Mouse (Mus musculus): ENCODE results near the gene C1qtnf6.

Gene C1qtnf6

DNA sequence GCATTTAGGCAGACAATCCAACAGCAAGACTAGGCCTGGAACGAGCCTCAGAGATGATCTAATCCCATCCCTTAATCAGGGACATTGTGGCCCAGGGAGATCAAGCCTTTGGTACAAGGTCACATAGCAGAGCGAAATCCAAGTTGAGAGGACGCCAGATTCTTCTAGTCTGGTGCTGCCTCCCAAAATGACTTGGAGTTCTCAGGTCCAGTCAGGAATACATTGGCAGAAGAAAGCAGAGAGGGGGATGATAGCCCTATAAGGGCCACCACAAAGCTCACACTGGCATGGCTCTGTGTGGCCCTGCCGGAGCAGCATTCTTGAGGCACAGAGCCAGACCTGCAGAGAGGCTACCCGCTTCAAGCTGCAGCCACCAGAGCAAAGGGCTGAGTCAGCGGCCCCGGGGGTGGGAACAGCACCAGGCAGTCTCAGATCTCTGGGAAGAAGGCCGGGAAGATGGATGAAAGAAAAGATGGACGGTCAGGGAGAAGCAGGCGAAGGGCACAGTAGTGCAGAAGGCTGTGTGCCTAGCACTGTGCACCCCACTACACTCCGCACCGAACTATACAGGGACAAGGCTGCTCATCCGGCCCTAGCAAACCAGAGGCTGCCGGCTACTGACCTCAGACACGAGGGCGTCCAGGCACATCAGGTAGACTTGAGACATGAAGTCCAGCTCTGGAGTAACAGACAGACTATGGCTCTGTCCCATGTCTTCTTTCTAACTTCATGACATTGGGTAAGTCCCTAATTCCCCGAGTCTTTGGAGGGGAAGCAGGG is at the start of gene C1qtnf6:
Gene C1qtnf6, minus strand, starts transcription at position 746 of the 780 bp plus-strand sequence.
- peak; percentile 67 to 73 for DNase-seq

DNA sequence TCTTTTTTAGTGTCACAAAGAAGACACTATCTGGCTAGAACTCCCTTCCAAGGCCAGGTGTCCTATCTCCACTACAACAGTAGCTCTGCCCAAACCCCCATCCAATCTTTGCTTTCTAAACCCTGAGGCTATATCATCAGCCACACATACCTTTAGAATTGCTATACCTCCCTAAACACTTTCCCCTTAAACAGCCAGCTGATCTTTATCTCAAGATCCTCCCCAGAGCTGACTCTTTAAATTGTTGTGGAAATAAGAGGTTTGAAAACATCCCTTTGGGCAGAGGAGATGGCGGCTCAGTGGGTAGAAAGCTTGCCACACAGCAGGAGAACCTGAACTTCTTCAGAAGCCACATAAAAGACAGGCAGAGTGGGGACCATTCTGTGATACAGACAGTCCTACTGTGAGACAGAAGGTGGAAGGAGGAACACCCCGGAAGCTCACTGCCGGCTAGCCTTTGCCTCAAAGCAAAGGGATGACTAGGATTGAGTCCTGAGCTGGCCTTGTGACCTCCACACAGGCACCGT is 45.1 kb upstream of the C1qtnf6 start:
- DNase-seq: no peak

DNA sequence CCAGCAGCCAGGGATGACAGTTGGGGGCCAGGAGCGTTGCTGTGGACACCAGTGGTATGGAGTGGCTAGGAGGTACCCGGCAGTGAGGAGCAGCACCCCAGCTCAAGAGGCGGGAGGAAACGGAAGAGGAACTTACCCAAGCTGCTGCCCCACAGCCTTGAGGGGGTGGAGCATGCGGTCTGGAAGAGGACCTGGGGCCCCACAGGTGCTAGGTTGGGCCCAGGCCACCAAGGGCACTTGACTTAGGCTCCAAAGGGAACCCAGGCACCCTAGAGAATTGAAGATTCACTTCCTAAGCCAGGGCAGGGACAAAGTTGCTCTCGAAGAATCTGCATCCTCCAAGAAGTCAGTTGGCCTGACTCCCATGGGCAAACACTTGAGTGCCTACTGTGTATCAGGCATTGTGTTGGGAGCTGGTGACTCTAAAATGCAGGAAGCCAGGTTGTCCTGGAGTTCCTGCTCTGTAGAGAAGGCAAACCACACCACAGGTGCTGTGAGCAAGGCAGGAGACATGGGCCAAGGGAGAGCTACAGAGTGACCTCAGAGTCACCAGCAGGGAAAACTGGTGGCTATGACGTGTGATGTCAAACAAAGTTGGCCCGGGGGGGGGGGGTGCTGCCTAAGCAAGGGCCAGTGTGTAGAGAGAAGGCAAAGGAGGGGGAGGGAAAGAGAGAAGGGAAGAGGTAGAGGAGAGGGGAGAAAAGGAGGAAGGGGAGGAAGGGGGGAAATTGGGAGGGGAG is 41.6 kb upstream of the C1qtnf6 start, which contains the start of gene Rac2:
Gene Rac2, minus strand, starts transcription at position 126 of the 740 bp plus-strand sequence.
- no peak for DNase-seq

DNA sequence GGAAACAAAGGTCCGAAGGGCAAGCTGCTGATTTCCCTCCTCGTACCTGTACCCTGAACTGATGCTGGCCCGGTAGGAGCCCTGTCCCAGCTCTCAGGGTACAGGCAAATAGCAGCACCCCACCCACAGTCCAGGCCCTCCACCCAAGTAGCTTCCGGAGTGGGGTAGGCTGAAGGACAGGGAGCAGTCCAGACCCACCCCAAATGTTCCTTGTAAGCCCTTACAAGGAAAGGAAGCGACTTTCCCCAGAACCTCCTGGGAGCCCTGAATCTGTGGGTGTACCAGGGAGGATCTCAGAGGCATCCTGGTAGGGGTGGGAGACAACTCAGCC is 41.0 kb upstream of the C1qtnf6 start:
- DNase-seq: no peak

DNA sequence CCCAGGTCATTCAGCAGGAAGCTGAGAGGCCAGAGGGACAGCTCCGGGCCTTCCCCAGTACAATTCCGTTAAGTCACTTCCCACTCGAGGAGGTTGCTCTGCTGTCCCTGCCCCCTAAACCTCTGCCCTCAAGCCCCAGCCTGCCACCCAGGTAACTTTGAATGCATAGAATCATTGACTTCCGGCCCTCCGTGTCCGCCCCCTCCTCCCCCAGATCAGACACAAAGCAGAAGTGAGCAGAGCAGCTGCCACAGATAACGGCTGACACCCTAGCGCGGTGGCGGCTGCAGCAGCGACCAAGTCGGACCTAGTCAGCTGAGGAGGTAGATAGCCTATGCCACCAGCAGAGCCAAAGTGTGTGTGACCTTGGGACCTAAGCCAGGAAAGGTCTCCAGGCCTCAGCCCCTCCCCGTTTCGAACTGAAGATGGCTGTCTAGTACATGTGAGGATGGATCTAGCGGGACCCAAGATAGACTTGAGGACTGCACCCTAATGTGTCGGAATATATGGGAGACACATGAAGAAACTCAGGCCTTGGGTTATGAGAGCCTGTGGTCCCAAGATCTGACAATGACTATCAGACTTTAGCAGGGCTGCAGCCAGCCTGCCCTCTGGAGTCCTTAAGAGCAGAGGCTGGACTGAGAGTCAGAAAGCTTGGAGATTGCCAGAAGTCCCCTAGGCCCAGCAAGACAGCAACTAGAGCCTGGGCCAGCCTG is 40.5 kb upstream of the C1qtnf6 start:
- no peak for DNase-seq

DNA sequence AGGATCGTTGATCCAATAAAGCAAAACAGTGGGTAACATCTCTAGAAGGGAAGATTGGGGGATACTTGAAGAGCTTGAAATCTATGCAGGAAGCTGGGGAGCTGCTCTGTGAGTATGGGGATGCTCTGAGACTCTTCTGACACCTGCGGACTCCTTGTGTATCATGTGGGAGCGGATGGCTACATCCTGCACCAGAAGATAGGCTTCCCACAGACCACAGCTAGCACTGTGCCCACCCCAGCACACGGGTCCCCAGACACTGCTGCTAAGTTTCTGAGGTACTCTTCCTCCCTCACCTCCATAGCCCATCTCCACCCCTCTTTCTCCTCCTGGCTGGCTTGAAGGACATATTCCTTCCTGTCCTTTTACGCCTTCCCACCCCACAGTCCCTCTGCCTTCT is 39.0 kb upstream of the C1qtnf6 start:
- no peak for DNase-seq

DNA sequence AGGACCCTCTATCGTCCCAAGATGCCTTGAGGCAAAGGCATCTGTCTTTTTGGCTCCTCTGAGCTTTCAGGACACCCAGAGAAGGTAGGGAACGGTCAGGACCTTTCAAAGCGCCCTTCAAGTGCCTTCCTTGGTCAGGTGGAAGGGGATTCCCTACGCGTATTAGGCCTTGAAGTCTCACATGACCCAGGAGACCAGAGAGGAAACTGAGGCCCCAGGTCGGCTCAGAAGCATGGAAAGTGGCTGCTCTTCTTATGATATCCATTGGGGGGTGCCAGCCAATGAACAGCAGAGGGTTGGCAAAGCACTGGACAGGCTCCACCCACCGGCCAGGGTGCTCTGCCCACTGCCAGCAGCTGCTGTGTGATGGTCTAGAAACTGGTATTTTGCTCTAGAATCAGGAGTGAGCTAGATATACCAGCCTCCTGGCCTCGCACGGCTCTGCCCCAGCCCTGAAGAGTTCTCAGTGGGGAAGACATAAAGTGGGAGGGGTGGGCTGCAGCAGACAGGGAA is 36.4 kb upstream of the C1qtnf6 start:
- DNase-seq: no peak

DNA sequence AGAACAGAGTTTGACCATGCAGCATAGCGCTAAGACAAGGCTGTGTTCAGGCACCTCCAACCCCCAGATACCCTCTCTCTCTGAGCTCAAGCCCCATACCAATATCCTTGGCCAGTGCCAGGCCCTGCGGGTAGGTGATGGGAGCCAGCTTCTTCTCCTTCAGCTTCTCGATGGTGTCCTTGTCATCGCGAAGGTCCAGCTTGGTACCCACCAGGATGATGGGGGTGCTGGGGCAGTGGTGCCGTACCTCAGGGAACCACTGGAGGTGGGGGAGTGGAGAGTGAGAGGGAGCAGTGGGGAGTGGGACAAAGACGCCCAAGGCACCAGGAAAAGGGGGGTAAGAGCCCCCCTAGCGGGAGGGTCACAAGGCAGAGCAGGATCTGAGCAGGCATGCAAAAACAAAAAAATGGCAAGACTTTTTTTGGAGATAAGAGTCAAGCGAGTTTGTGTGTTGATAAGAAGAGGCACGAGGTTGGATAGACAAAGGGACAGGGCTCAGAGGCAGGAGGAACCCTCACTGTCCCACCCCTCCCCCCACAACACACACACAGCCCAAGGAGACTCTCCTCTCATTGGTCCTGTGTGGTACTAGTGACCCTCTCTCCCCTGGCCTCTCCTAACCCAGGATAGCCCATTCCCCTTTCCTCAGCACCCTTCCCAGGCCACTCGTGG is 33.7 kb upstream of the C1qtnf6 start:
- no peak for DNase-seq

DNA sequence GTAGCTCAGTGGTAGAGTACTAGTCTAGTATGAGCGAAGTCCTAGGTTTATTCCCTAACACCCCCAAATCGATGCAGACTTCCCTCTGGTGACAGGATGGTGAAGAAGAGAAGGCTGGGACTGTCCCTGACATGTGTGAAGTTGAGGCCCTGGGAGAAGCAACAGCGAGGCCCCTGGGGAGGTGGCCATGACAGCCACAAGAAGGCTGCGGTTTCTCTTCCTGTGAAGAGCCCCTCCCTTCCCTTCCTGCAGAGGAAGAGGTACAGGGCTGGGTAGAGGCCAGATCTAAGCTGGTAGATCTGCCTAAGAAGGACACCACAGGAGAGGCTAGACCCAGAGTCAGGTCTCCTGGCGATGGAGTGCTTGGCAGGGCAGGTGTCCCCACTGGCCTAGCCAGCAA is 32.7 kb upstream of the C1qtnf6 start:
- DNase-seq: no peak

DNA sequence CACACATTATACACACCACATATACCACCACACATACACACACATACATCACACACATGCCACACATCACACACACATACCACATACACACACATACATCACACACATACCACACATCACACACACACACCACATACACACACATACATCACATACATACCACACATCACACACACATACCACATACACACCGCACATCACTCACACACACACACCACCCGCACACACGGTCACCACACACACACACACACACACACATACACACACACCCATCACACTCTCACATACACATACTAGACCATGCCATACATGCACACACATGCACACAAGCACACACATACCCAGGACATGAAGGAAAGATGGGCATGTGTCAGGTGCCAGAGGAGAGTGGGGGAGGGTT is 32.1 kb upstream of the C1qtnf6 start:
- DNase-seq: no peak

DNA sequence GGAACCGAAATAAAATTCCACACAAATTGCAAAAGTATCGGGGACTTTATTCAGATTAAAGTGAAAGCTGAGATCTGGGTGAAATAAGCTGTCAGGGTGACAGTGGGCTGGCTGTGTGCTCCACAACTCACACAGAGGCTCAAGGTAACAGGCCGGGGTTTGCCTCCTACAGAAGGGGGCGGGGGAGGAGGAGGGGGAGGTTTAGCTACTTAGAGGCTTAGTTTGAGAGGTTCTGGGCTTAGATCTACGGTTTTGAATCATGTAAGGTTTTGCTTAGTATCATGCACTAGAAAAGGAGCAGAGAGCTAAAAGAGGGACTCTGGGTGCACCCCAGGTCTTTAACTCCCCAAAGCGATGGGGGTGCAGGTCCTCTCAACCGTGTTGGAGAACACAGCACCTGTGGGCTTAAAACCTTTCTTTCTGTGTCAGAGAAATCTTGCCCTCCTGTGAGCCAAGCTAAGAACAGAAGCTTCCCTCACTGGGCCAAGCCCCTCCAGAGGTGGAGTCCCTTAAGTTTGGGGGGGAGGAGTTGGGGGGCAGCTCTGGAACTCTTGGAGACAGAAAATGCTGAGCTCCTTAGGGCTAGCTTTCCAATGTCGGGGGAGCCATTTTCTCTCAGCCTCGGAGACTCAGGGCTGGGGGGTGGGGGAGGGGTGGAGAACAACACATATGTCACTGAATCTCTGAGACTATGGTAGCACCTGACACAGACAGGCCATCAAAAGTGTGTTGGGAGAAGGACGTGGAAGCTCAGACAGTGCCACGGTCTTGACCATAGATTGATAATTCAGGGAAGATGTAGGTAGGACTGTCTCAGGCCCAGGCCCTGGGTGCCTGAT is 28.1 kb upstream of the C1qtnf6 start:
- DNase-seq: no peak

DNA sequence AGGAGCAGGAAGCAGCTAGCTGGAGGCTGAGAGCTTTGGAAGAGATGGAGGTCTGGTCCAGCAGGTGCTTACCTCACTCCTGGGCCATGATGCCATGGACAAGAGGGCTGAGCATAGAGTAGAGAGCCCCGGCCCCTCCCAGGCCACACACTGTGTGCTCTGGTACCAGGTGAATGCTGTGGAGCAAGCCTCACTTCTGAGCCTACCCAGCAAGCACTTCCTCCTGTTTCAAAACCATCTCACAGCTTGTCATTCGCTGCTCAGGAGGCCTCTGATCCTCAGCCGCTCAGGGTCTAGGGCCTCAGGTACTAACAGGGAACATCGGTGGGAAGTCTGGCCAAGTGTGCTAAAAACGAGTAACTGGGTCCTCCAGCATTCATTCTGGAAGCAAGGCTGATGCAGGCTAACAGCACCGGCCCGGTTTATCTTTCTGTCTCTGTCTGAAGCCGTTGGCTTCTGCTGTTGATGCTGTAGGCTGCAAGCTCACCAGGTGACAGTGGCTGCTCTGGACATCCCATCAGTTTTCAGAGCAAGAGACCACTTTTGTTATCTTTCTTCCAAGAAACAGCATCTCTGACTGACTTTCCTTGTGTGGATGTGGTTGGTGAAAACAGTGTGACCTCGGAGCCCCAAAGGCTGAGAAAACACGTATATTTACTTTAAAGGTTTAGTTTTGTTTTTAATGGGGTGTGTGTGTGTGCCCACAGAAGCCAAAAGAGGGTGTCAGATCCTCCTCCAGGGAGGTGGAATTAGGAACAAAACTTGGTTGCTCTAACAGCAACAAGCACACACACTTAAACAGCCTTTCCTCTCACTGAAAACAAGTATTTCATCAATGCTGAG is 26.7 kb upstream of the C1qtnf6 start:
- no peak for DNase-seq

DNA sequence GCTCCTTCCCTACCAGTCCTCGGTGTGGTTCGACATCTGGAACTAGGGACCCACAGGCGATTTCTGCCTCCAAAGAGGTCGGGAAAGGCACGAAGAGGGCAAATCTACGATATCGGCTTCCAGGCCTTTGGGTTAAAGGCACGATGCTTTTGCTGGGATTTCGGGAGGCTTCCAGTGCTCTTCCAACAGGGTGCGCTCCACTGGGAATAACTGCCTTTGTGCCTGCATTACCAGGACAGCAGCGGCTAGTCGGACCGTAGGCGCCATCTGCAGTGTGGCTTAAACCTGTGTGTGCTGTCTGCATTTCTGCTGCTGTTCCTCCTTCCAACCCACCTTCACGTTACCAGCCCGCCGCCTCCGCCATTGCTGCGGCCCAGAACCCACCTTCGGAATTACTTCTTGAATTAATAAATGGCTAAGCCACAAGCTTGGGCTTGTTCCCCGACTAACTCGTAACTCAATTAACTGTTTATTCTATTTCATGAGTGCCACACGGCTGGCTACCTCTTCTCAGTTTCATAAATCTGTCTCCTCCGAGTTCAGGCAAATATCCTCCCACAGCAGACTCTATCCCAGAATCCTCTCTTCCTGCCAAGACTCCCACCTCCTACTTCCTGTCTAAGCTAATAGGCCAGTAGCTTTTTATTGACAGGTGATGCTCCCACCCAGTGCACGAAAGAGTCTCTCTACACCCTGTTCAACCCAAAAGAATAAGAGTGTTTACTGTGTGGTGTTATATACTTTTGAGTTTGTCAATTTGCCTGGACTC is 23.5 kb upstream of the C1qtnf6 start:
- no peak for DNase-seq

DNA sequence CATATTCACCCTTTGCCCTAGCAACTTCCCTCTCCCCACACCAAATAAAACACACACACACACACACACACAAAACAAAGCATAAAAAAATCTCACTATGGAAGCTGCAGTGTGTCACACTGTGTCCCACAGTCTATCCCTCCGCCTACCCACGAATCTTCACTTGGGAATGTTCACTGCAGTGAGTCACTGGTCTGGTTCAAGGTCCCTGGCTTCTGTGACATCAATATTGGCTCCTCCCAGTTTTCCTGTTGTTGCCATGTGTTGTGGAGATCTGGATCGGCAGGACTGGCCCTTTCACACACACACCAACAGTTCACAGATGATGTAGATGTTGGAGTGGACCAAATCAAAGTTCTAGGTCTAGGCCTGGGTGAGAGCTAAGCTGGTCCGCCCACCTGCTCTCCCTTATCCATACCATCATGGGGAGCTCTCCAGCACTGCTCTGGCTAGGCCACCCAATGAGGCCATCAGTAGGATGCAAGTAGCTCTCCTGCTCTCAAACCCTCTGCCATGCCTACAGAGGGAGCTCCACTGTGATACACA is 18.0 kb upstream of the C1qtnf6 start:
- DNase-seq: no peak

DNA sequence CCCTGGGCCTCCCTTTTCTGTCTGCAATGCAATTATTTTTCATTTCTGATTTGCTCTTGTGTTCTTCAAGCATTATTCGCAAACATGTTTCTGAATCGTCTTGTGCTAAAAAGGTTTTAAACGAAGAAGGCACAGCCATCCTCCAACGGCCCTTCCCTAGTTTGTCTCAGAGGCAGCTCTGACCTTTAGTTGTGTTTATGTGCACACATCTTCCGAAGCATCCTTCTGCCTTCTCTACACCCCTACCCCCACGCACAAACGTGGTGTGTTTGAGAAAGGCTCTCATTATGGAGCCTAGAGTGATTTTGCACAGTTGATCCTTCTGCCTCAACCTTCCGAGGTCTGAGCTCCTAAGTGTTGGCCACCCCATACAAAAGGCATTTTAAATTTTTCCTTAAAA is 17.5 kb upstream of the C1qtnf6 start:
- no peak for DNase-seq

DNA sequence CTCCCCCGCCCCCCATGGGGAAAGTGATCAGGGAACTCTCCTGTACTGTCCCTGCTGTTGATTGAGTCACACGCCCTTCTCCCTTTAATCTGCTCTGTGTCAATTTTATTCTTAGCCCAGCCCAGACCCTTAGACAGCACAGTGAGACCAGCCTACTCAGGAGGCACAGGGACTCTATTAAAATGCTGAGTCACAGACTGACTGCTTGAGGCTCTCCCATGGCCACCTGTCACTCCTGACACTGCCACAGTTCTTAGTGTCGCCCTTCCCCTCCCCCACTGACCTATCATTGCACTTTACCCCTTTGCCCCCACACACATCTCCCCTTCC is 17.1 kb upstream of the C1qtnf6 start:
- no peak for DNase-seq

DNA sequence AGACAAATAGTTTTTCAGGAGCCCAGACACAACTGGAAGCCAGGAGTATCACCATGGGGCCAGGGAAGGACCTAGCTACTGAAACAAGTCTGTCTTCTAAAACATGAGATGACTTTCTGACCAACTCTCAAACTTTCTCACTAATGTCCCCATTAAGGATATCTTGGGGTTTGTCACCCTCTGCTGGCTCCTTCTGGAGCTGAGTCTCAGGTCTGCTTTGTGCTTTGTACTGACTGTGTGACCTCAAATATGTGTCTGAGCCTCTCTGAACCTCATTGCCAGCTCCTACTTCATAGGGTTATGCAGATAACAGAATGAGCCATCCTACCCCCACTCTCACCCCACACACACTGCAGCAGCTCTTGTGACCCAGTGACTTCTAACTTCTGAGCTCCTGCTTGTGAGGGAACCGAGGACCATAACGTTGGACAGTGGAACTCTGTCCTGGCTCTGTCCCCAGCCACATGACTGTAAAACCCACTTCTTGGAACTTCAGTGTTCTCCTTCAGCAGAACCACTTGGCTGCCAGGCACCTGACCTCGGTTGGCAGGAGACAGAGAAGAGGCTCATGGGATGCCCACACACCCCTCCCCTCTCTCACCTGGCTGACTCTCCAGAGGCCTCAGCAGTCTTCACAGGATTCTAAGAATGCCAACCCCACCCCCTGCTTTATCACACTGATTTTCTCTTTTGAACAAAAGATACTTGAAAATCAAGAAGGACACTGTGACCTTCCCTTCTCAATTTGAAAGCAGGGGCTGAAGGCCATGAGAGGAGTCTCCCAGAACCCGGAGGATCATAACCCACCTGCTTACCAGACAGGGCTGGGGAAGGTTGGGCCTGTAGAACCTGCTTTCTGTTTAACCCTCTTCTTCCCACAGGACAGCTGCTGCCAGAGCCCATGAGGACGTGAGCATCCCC is 16.5 kb upstream of the C1qtnf6 start:
- peak in 1 of 2 experiments; percentile 46 for DNase-seq

DNA sequence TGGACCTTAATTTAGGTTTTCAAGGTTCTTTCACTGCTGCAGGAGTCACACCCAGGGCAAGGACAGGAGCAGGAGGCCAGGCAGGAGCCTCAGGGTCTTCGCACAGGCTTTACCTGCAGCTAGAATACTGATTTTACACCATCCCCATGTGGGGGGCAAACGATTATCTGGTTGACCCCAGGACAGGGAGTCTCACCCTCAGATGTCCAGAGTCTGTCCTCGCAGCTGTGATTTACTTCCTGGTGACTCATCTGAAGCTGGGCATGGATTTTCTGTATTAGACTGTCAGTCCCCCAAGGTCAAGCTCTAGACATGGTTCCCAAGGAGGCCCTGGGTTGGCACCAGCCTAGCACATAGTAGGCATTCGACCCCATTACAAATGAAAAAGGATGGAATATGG is 14.8 kb upstream of the C1qtnf6 start:
- no peak for DNase-seq

DNA sequence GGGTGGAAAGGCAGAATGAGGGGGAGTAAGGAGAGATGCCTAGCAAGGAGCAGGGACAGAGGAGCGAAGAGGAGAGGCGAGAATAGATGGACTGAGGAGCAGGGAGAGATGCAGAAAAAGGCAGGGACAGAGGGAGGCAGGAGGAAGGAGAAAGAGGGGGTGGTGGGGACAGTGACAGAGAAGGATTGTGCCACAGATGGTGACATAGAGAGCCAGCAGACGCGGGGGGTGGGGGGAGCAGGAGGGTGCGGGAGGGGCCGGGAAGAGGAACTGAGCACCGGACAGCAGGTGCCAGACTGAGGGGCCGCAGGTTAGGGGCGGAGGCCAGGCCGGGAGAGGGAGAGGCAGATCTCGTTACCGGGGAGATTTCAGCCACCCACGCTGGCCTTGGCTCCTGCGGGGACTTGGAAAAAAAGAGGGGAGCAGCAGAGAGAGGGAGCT is 13.4 kb upstream of the C1qtnf6 start, which contains the start of gene Sstr3:
Gene Sstr3, minus strand, starts transcription at position 125 of the 441 bp plus-strand sequence.
- peak; percentile 57 to 77 for DNase-seq
